Mouse (Mus musculus) cerebellum, adult 11-12 months (tissue): ENCODE data around the gene Hist1h4m.
"Not testable (repeated sequence)": the region's sequence is repeated elsewhere in the genome, so short reads cannot be mapped to it uniquely, and the experiment has no call there.

Experiments used
- DNase-seq: peaks from one replicate; pipeline ENCODE4 v3.0.0; 2022

Gene Hist1h4m

GRCm38 (mm10) chr13:21811074-21811473 is 472 bp upstream of the Hist1h4m start:
- DNase-seq, result not testable (repeated sequence)

- DNase-seq, result not testable (repeated sequence)
These were observed 546 bp downstream of the Hist1h4m start for GRCm38 (mm10) chr13:21812092-21812491.

GRCm38 (mm10) chr13:21820082-21820890 is 8.7 kb downstream of the Hist1h4m start:
- DNase-seq, result not testable (repeated sequence)

- DNase-seq, result no peak
These were observed 17.0 kb downstream of the Hist1h4m start for GRCm38 (mm10) chr13:21828511-21828910.

GRCm38 (mm10) chr13:21830344-21830743 is 18.8 kb downstream of the Hist1h4m start:
- DNase-seq, result no peak

GRCm38 (mm10) chr13:21831418-21832394 is 20.2 kb downstream of the Hist1h4m start, which contains the start of gene Hist1h4n:
TSS of gene Hist1h4n (minus strand) at chr13:21832196.
- peak; percentile 24 for DNase-seq

GRCm38 (mm10) chr13:21833461-21833860 is 21.9 kb downstream of the Hist1h4m start, which contains the start of the genes Hist1h2ap and Hist1h2br:
TSS of gene Hist1h2ap (minus strand) at chr13:21833507.
TSS of gene Hist1h2br (plus strand) at chr13:21833743.
- DNase-seq, result not testable (repeated sequence)

GRCm38 (mm10) chr13:21840508-21840907 is 29.0 kb downstream of the Hist1h4m start:
- not testable (repeated sequence) for DNase-seq

GRCm38 (mm10) chr13:21846356-21846755 is 34.8 kb downstream of the Hist1h4m start:
- not testable (repeated sequence) for DNase-seq

- no peak for DNase-seq
These were observed 36.3 kb downstream of the Hist1h4m start for GRCm38 (mm10) chr13:21847883-21848282.

GRCm38 (mm10) chr13:21850696-21851095 is 39.1 kb downstream of the Hist1h4m start:
- not testable (repeated sequence) for DNase-seq

GRCm38 (mm10) chr13:21852215-21852945 is 40.8 kb downstream of the Hist1h4m start:
- no peak for DNase-seq

GRCm38 (mm10) chr13:21855146-21855545 is 43.6 kb downstream of the Hist1h4m start:
- peak; percentile 84 for DNase-seq

GRCm38 (mm10) chr13:21855698-21856162 is 44.2 kb downstream of the Hist1h4m start:
- DNase-seq, result peak; percentile 44

- no peak for DNase-seq
These were observed 50.1 kb downstream of the Hist1h4m start for GRCm38 (mm10) chr13:21861608-21862007.
